Mouse (Mus musculus): Measurements from ENCODE around the gene Foxn2. TPM values are rescaled to one million over a fixed set of nuclear protein-coding genes. Genes with fewer than 3 reads are reported as not detected.

Foxn2 gene
- polyA plus RNA-seq, 2 experiments: 8.6 to 11.6 TPM

DNA sequence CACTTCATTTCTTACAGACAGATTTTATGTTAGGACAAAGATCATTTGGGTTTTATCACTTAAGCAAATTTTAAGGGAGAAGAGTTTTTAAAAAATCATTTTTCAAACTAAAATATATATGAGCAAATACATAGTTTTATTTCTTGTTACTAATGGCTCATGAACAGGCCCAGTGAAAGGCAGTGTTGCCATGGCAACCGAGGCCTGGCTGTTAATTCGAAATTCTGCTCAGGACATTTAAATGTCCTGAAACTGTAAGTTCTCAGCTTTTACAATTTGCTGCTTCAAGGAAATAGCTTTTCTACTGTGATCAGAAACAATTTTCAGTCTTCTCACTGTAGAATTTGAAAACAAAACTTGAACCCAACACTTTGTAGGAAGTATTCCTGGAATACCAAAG lies 33.3 kb downstream of the Foxn2 start:
- 53% methylated on average over 2 of the region's 2 CpGs for WGBS
- ATAC-seq (ENCODE audit: low FRiP score, low read depth) (no peak), DNase-seq (ENCODE audit: low spot score) (peak; percentile 34)
- Histone ChIP-seq H3K9me3 (ENCODE audit: control insufficient read depth, low read length) (no peaks in the 10 kb centered on the region; the same call in 1 of the 2 replicates), H3K36me3 (ENCODE audit: control insufficient read depth, insufficient read depth, low read length) (no peaks in the 10 kb centered on the region; the same call in 1 of the 2 replicates), H3K9ac (ENCODE audit: low read depth, low read length, severe bottlenecking) (no peak overlapping the region), H3K27ac (replicated peaks; ENCODE audit: low read depth, low read length) (no peak overlapping the region), H3K27me3 (ENCODE audit: control insufficient read depth, insufficient read depth, low read length) (no peaks in the 10 kb centered on the region), H3K4me1 (ENCODE audit: control insufficient read depth, insufficient read depth, low read length) (no peaks in the 10 kb centered on the region), H3K4me3 (replicated peaks; ENCODE audit: low read length) (no peak overlapping the region), H3K4me2 (replicated peaks; ENCODE audit: low read depth, low read length, severe bottlenecking) (no peak overlapping the region)
- TF ChIP-seq POLR2A (IDR thresholded peaks at IDR 0.05; ENCODE audit: borderline replicate concordance, extremely low read depth, insufficient read depth, insufficient read length): no peak

- 94% methylated on average over 7 of the region's 7 CpGs for WGBS
- ATAC-seq (ENCODE audit: low FRiP score, low read depth) (no peak), DNase-seq (ENCODE audit: low spot score) (no peak)
- Histone ChIP-seq H3K27ac (replicated peaks; ENCODE audit: low read depth, low read length) (no peak overlapping the region), H3K9me3 (ENCODE audit: control insufficient read depth, low read length) (no peaks in the 10 kb centered on the region), H3K27me3 (ENCODE audit: control insufficient read depth, insufficient read depth, low read length) (no peaks in the 10 kb centered on the region), H3K4me1 (ENCODE audit: control insufficient read depth, insufficient read depth, low read length) (no peaks in the 10 kb centered on the region), H3K4me2 (replicated peaks; ENCODE audit: low read depth, low read length, severe bottlenecking) (no peak overlapping the region), H3K4me3 (replicated peaks; ENCODE audit: low read length) (no peak overlapping the region), H3K36me3 (ENCODE audit: control insufficient read depth, insufficient read depth, low read length) (no peaks in the 10 kb centered on the region; the same call in 1 of the 2 replicates), H3K9ac (ENCODE audit: low read depth, low read length, severe bottlenecking) (no peak overlapping the region)
- no peak for TF ChIP-seq POLR2A (IDR thresholded peaks at IDR 0.05; ENCODE audit: borderline replicate concordance, extremely low read depth, insufficient read depth, insufficient read length)
Observed at GRCm38 (mm10) chr17:88477165-88477564, 36.7 kb downstream of the Foxn2 start.

DNA sequence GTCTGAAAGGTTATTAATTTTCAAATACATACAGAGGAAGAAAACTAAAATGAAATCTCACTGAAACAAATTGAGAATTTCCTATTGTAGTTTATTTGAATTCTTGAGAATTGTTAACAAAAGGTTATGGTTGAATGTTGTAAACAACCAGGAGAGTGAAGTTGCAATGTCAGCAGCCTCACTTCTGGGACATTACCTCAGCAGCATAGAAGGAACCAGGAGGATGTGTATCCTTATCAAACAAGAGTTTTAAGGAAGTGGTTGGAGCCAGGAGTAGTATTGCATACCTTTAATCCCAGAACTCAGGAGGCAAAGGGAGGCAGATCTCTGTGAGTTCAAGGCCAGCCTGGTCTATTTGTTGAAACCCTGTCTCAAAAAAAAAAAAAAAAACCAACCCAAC lies 37.2 kb downstream of the Foxn2 start:
- no peak for ATAC-seq (ENCODE audit: low FRiP score, low read depth)

GRCm38 (mm10) chr17:88479040-88479439 lies 38.5 kb downstream of the Foxn2 start:
- TF ChIP-seq POLR2A (IDR thresholded peaks at IDR 0.05; ENCODE audit: borderline replicate concordance, extremely low read depth, insufficient read depth, insufficient read length): no peak

More for the DNA sequence above, 37.2 kb downstream of the Foxn2 start:
- TF ChIP-seq POLR2A (IDR thresholded peaks at IDR 0.05; ENCODE audit: borderline replicate concordance, extremely low read depth, insufficient read depth, insufficient read length): no peak
- no peaks in the 10 kb centered on the region for H3K27me3 ChIP-seq (ENCODE audit: control insufficient read depth, insufficient read depth, low read length)
- no peak overlapping the region for H3K9ac ChIP-seq (ENCODE audit: low read depth, low read length, severe bottlenecking)
- H3K27ac ChIP-seq (replicated peaks; ENCODE audit: low read depth, low read length): no peak overlapping the region
- H3K4me2 ChIP-seq (replicated peaks; ENCODE audit: low read depth, low read length, severe bottlenecking): no peak overlapping the region
- no peak for DNase-seq (ENCODE audit: low spot score)
- H3K9me3 ChIP-seq (ENCODE audit: control insufficient read depth, low read length): no peaks in the 10 kb centered on the region
- H3K4me1 ChIP-seq (ENCODE audit: control insufficient read depth, insufficient read depth, low read length): no peaks in the 10 kb centered on the region
- no peaks in the 10 kb centered on the region; the same call in 1 of the 2 replicates for H3K36me3 ChIP-seq (ENCODE audit: control insufficient read depth, insufficient read depth, low read length)
- no peak overlapping the region for H3K4me3 ChIP-seq (replicated peaks; ENCODE audit: low read length)

GRCm38 (mm10) chr17:88480369-88480768 lies 39.9 kb downstream of the Foxn2 start:
- no peaks in the 10 kb centered on the region for H3K27me3 ChIP-seq (ENCODE audit: control insufficient read depth, insufficient read depth, low read length)
- H3K4me2 ChIP-seq (replicated peaks; ENCODE audit: low read depth, low read length, severe bottlenecking): no peak overlapping the region

More at GRCm38 (mm10) chr17:88479040-88479439, 38.5 kb downstream of the Foxn2 start:
- Histone ChIP-seq H3K4me1 (ENCODE audit: control insufficient read depth, insufficient read depth, low read length) (no peaks in the 10 kb centered on the region), H3K4me2 (replicated peaks; ENCODE audit: low read depth, low read length, severe bottlenecking) (no peak overlapping the region), H3K36me3 (ENCODE audit: control insufficient read depth, insufficient read depth, low read length) (no peaks in the 10 kb centered on the region; the same call in 1 of the 2 replicates), H3K9me3 (ENCODE audit: control insufficient read depth, low read length) (no peaks in the 10 kb centered on the region), H3K9ac (ENCODE audit: low read depth, low read length, severe bottlenecking) (no peak overlapping the region), H3K27ac (replicated peaks; ENCODE audit: low read depth, low read length) (no peak overlapping the region), H3K27me3 (ENCODE audit: control insufficient read depth, insufficient read depth, low read length) (no peaks in the 10 kb centered on the region), H3K4me3 (replicated peaks; ENCODE audit: low read length) (no peak overlapping the region)
- ATAC-seq (ENCODE audit: low FRiP score, low read depth): no peak
- 85% methylated on average over 13 of the region's 13 CpGs for WGBS
- no peak for DNase-seq (ENCODE audit: low spot score)

GRCm38 (mm10) chr17:88481062-88481461 lies 40.6 kb downstream of the Foxn2 start:
- Histone ChIP-seq H3K36me3 (ENCODE audit: control insufficient read depth, insufficient read depth, low read length) (no peaks in the 10 kb centered on the region; the same call in 1 of the 2 replicates), H3K4me1 (ENCODE audit: control insufficient read depth, insufficient read depth, low read length) (no peaks in the 10 kb centered on the region), H3K27me3 (ENCODE audit: control insufficient read depth, insufficient read depth, low read length) (no peaks in the 10 kb centered on the region), H3K9ac (ENCODE audit: low read depth, low read length, severe bottlenecking) (no peak overlapping the region), H3K4me2 (replicated peaks; ENCODE audit: low read depth, low read length, severe bottlenecking) (no peak overlapping the region), H3K27ac (replicated peaks; ENCODE audit: low read depth, low read length) (no peak overlapping the region), H3K9me3 (ENCODE audit: control insufficient read depth, low read length) (no peaks in the 10 kb centered on the region), H3K4me3 (replicated peaks; ENCODE audit: low read length) (no peak overlapping the region)
- WGBS: 91% methylated on average over 2 of the region's 2 CpGs
- ATAC-seq (ENCODE audit: low FRiP score, low read depth): no peak
- TF ChIP-seq POLR2A (IDR thresholded peaks at IDR 0.05; ENCODE audit: borderline replicate concordance, extremely low read depth, insufficient read depth, insufficient read length): no peak
- no peak for DNase-seq (ENCODE audit: low spot score)

More at GRCm38 (mm10) chr17:88480369-88480768, 39.9 kb downstream of the Foxn2 start:
- DNase-seq (ENCODE audit: low spot score) (no peak), ATAC-seq (ENCODE audit: low FRiP score, low read depth) (no peak)
- no peak for TF ChIP-seq POLR2A (IDR thresholded peaks at IDR 0.05; ENCODE audit: borderline replicate concordance, extremely low read depth, insufficient read depth, insufficient read length)
- Histone ChIP-seq H3K9ac (ENCODE audit: low read depth, low read length, severe bottlenecking) (no peak overlapping the region), H3K27ac (replicated peaks; ENCODE audit: low read depth, low read length) (no peak overlapping the region), H3K9me3 (ENCODE audit: control insufficient read depth, low read length) (no peaks in the 10 kb centered on the region), H3K36me3 (ENCODE audit: control insufficient read depth, insufficient read depth, low read length) (no peaks in the 10 kb centered on the region; the same call in 1 of the 2 replicates), H3K4me3 (replicated peaks; ENCODE audit: low read length) (no peak overlapping the region), H3K4me1 (ENCODE audit: control insufficient read depth, insufficient read depth, low read length) (no peaks in the 10 kb centered on the region)
- 87% methylated on average over 10 of the region's 10 CpGs for WGBS
